Mouse (Mus musculus) cerebellum, postnatal 10 days (tissue): ENCODE measurements around the gene Mgat4a.
A peak's percentile ranks its signal among the peaks of the same experiment; 100 is the strongest.

Experiments used
- DNase-seq, 2 experiments: peaks; one replicate each; pipeline ENCODE4 v3.0.0; 2021; ENCODE audit warnings: mixed read lengths in 2 of 2

Gene Mgat4a

DNA sequence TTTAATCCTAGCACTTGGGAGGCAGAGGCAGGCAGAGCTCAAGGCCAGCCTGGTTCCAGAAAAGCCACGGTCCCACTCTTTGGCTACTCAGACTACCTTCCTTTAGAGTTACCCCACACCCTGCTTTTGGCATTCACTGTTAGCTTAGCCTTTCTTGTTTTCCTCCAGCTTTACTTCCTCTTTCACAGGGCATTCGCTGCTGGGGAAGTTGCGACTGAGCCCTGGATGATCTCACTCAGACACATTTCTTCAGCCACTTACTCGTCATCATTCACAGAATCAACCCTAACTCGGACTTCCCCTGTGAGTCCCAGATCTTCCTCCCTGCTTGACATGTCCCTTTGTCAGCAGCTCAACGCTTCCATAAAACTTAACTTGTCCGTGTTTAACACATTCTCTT lies 49.1 kb downstream of the Mgat4a start:
- no peak for DNase-seq

- DNase-seq = no peak
Measured at GRCm38 (mm10) chr1:37490691-37491212, 50.1 kb downstream of the Mgat4a start.

GRCm38 (mm10) chr1:37488531-37488930 lies 52.3 kb downstream of the Mgat4a start:
- DNase-seq = no peak

DNA sequence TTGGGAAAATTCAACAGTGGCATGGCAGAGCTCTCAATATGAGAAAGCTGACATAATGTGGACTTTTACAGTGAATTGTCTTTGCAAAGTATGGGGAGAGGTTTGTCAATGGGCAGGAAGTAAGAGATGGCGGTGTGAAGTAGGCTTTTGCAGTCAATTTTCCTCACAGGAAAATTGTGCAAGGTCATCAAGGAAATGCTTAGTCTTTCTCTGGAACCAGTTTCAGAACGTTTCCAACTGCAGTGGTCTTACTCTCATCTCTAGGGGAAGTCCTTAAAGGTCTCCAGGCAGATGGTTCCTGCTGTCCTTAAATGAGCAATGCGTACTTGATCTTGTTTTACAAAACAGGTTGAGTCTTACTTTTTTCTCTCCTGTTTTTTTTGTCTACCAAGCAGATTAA lies 53.8 kb downstream of the Mgat4a start:
- no peak for DNase-seq

DNA sequence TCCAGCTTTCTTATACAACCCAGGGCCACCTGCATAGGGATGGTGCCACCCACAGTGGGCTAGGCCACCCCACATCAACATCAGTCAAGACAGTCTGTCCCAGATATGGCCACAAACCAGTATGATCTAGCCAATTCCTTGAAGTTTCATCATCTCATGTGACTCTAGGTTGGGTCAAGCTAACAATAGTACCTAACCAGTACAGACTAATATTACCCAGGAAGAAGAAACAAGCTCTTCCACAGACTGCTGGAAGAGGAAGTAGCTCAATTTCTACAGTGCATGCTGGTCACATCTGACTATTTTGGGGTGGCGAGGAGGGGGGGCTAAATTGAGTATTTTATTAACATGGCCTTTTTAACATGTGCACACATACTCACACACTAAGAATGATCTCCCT lies 54.4 kb downstream of the Mgat4a start:
- no peak for DNase-seq

DNA sequence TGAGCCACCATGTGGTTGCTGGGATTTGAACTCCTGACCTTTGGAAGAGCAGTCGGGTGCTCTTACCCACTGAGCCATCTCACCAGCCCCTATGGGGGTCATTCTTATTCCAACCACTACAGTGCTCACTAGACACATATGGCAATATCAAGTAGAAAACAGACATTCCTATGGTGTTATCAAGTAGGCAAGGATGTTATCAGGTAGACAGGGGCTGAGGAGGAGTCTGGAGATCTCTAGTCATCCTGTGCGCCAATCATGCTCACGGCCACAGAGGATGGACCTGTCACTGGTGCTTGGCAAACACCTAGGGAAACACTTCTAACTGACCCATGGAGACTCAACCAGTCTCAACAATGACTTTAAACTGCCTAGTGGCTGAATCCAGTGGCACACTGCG lies 56.2 kb downstream of the Mgat4a start:
- no peak for DNase-seq

DNA sequence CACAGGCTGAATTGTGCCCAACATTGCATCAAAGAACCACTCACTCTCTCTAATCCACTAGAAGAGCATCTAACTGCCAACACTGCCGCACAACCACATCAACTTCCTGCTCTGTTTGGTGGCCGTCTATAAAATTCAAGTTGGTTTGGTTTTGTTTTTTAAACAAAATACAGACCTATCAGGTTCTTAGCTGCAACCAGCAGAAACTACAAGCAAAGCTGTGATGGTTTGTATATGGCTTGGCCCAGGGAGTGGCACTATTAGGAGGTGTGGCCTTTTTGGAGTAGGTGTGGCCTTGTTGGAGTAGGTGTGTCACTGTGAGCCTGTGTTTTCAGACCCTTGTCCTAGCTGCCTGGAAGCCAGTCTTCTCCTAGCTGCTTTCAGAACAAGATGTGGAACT lies 59.5 kb downstream of the Mgat4a start:
- DNase-seq = no peak

DNA sequence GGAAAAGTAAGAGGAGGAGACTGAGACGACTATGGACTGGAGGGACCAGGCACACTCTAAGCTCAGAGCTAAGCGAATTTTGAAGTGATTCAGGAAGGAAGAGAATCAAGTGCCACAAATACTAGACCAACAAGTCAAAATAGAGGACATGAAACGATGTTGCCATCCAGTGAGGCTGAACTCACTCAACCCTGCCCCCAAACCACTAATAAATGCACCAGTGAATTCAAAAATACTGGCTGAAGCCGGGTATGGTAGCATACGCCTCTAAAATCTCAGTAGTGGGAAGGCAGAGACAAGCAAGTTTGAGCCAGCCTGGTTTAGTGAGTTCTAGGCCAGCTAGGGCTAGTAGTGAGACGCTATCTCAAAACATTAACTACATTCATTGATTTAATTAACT lies 60.1 kb downstream of the Mgat4a start:
- DNase-seq = no peak

DNA sequence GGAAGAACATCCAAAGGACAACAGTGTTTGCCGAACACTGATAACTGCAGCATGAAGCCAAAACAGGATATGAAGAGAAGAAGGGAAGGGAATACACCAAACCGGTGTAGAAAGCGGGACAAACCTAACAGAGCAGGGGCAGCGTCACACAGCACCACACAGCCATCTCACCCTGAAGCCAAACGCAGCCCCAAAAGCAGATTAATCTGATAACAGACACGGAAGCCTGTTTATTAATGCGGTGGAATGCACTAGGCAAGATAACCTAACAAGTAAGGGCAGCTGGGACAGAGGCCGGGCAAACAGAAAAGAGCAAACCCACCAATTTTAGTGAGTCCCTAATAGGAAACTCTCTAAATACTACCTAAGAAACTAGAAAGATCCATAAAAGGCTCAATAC lies 61.1 kb downstream of the Mgat4a start:
- DNase-seq = no peak

DNA sequence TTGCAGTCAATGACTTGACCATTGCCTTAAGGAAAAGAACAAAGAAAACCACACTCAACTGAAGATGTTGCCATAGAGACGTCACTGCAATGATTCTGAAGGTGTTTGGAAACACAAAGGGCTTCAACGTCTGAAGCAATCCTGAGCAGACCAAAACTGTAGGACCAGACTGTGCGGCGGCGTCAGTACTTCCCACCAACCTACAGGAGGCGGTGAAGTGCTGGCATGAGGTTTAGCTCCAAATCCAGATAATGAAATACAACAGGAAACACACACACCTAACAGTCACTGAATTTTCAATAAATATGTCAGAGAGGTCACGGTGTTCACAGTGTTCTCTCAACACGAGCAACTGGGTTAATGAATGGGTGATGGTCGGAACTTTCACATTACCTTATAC lies 61.7 kb downstream of the Mgat4a start:
- DNase-seq = peak; percentile 45 to 59

GRCm38 (mm10) chr1:37478416-37478815 lies 62.4 kb downstream of the Mgat4a start:
- peak; percentile 10 to 12 for DNase-seq

- DNase-seq = peak; percentile 34 to 58
Measured at GRCm38 (mm10) chr1:37477928-37478327, 62.9 kb downstream of the Mgat4a start.

- no peak for DNase-seq
Measured at GRCm38 (mm10) chr1:37477250-37477649, 63.6 kb downstream of the Mgat4a start.

GRCm38 (mm10) chr1:37475312-37475711 lies 65.5 kb downstream of the Mgat4a start:
- DNase-seq = no peak

DNA sequence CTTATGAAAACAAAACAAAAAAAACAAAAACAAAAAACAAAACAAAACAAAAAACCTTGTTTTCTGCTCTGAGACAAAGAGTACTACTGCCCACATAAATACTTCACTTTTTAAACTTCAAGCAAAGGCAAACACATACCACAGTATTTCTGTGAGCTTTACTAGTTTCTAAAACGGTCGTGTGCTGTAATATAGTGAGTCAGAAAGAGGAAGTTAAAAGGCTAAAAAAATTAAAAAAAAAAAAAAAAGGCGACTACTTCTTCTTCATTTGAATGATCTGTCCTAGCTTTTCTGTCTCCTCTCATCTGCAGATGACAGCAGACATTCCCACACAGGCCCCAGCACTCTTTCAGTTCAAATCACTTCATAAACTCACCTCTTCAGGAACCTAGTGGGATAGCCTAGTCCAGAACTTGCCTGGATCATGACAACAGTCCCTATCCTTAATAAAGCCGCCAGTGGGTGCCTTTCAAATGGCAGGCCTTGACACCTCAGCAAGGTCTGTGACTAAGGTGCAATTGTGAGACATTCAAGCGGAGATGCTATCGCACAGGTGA lies 66.1 kb downstream of the Mgat4a start:
- no peak for DNase-seq

GRCm38 (mm10) chr1:37474046-37474445 lies 66.8 kb downstream of the Mgat4a start:
- peak; percentile 11 to 15 for DNase-seq

GRCm38 (mm10) chr1:37473251-37473650 lies 67.6 kb downstream of the Mgat4a start:
- DNase-seq = no peak

DNA sequence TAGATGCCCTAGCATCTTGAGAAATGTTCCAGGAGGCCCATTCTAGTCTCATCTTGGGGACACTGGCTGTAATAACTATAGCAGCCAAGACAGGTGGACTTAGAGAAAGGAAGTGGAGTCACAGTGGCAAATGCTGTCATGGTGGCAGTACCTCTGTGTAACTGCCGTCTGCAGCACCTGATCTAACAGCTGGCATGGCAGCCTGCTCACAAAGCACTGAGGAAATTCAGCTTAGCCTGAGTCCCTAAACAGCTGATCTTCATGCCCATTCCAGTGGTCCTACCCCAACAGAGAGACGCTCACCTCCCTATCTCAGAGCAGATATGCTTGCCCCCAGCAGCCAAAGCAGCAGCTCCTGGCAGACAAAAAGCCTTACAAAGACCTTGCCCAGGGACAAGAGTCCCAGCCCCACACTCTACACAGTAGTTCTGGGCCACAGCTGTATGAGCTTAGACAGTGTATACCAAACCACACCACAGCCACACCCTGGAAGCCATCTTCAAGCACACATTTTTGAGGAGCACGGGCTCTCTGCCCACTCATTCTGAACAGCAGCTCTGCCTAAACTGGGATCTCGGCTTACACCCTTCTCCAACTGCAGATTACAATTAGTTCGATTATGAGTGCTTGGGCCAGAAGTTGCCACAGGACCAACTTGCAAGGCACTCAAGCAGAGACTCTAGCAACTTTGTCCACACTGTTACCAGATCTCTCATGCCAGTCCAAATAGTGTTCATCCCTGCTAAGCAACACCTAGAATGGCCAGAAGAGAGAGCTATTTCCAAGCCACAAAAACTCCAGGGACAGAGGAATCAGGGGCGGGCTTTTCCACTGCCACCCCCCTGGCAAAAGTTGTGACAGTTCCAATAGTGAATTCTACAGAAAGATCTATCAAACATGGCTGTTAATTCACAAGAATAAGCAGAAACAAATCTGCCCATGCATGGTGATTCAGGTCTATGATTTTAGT lies 69.4 kb downstream of the Mgat4a start:
- DNase-seq = peak in 1 of 2 experiments; percentile 17

- no peak for DNase-seq
Measured at GRCm38 (mm10) chr1:37469007-37469406, 71.8 kb downstream of the Mgat4a start.

DNA sequence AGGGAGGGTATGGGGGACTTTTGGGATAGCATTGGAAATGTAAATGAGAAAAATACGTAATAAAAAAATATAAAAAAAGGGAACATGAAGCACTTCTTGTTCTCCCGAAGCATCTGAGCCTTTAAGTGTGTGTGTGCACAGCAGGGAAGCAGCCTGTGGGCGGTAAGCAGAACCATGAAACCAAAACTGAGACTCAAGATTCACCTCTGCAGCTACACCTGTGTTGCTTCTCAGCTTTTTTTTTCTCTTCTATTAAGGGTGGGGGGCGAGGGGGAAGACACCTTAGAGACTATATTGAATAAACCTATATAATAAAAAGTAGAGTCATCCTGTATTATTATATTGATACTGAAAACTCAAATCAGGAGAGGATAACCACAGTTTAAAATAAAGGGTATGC lies 73.0 kb downstream of the Mgat4a start:
- no peak for DNase-seq

DNA sequence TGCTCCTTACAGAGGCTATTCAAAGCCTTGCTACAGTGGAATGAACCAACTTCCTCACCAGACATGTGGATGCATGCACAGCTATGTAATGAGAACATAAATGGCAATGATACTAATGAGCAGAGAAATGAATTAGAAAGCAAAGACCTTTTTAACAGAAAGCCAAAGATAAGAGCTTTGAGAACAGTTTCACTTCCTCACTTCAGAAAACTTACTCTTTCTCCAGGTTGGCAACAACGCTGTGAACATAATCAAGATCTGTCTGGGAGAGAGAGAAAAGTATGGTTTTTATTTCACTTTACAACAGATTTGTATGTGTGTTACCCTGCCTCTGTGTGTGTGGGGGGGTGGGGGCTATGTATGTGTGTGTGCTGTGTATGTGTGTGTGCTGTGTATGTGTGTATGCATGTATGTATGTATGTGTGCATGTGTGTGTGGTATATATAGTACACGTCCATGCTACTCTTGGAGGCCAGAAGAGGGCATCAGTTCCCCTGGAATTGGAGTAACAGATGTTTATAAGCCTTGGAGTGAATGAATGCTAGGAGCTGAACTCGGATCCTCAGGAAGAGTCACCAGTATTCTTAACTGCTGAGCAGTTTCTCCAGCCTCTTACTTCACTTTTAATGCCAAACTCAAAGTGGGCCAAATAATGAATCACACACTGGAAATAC lies 74.4 kb downstream of the Mgat4a start:
- no peak for DNase-seq

- no peak for DNase-seq
Measured at GRCm38 (mm10) chr1:37464878-37465452, 75.9 kb downstream of the Mgat4a start.

- no peak for DNase-seq
Measured at GRCm38 (mm10) chr1:37457546-37457945, 83.3 kb downstream of the Mgat4a start.
